Mouse (Mus musculus) urinary bladder, postnatal 14 days (tissue): Measurements from ENCODE around the gene Hbq1b.

ENCODE experiments used
- DNase-seq: peaks from one replicate; pipeline ENCODE4 v3.0.0; 2021; ENCODE audit warnings: low spot score

Gene Hbq1b

GRCm38 (mm10) chr11:32300279-32301267 lies 13.8 kb downstream of the Hbq1b start:
- DNase-seq: no peak

DNA sequence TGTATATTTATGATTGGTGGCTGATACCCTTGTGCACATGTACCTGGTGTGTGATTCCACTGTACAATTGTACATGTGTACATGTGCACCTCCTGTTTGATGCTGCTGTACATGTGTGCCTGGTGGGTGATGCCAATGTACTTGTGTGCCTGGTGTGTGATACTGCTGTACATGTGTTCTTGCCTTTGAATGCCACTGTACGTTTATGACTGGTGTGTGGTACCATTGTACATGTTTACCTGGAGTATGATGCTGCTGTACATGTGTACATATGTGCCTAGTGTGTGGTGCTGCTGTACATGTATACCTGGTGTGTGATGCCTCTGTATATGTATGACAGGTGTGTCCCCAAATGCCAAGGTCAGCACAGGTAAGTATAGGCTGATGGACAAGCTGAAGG lies 14.7 kb downstream of the Hbq1b start:
- no peak for DNase-seq

- peak; percentile 17 for DNase-seq
Observed at GRCm38 (mm10) chr11:32302824-32303419, 16.2 kb downstream of the Hbq1b start.

DNA sequence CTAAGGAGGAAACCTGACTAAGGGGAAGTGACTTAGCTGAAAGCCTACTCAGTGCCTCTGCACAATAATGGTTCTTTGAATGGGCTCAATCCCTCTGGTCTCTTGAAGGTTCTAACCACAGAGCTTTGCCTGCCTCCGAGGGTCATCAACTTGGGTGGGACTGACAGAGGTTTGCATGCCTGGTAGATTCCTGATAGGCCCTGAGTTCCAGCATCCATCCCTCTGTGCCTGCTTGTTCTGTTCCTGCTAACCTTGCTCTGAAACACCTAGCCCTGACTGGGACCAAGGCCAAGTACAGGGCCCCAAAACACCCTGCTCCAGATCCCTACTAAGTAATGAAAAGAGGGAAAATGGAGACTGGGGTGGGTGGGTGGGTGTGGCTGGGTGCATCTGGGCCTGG lies 16.7 kb downstream of the Hbq1b start:
- no peak for DNase-seq

GRCm38 (mm10) chr11:32307006-32307405 lies 20.2 kb downstream of the Hbq1b start:
- DNase-seq: no peak

DNA sequence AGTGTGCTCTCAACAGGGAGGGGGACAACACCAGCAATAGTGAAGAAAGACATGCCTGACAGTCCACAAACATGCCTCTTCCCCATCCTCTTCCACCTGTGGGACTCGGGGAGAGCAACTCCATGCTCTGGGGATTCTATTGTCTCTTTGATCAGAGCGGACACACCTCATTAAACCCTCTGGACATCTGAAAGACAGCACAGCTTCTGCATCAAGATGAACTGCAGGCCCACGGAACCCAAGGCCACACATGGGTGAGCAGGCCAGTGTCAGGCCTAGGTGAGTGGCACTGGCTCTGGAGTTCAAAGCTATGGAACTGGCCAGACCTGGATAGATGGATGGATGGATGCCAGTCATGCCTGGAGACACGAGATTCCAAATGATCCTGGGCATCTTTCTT lies 22.7 kb downstream of the Hbq1b start:
- no peak for DNase-seq

DNA sequence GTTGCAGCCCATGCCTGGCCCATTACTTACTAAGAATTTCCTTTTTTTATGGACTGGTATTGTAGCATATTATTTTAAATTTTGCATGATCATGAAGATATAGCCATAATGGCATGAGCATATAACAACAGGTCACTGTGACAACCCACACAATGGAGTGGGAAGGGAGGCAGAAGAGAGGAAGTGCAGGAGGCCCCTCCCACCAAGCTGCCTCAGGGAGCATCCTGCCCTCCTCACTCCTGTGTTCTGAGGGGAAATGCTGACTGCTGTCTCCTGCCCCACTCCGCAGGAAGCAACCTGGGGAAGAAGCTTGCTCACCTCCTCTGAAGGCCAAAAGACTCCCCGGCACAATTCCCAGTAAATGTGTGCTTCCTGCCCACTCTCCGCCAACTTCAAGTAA lies 23.2 kb downstream of the Hbq1b start:
- no peak for DNase-seq

- no peak for DNase-seq
Observed at GRCm38 (mm10) chr11:32316009-32316408, 29.2 kb downstream of the Hbq1b start.

GRCm38 (mm10) chr11:32320507-32321195 lies 33.9 kb downstream of the Hbq1b start:
- no peak for DNase-seq

- peak; percentile 66 for DNase-seq
Observed at GRCm38 (mm10) chr11:32321196-32321565, 34.4 kb downstream of the Hbq1b start.

DNA sequence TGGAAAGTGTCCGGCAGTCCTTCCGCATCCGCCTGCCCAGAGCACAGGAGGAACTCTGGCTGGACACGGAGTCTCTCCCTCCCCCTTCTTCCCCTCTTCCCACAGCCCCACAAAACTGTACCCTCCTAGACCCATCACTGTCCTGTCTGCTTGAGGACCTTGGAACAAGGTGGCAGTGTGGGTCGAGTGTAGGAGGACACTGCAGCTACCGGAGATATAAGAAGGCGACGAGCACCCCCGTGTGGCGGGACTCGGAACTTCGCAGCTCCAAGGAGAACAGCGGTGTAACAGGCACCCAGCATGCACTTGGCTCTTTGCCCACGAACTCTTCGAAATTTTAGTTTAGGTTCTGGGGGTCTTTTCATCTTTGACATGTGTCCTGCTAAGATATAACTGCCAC lies 37.8 kb downstream of the Hbq1b start:
- DNase-seq: peak; percentile 88

- DNase-seq: no peak
Observed at GRCm38 (mm10) chr11:32331075-32331474, 44.3 kb downstream of the Hbq1b start.

- DNase-seq: no peak
Observed at GRCm38 (mm10) chr11:32331861-32332260, 45.1 kb downstream of the Hbq1b start.

GRCm38 (mm10) chr11:32333235-32333634 lies 46.5 kb downstream of the Hbq1b start:
- DNase-seq: no peak

DNA sequence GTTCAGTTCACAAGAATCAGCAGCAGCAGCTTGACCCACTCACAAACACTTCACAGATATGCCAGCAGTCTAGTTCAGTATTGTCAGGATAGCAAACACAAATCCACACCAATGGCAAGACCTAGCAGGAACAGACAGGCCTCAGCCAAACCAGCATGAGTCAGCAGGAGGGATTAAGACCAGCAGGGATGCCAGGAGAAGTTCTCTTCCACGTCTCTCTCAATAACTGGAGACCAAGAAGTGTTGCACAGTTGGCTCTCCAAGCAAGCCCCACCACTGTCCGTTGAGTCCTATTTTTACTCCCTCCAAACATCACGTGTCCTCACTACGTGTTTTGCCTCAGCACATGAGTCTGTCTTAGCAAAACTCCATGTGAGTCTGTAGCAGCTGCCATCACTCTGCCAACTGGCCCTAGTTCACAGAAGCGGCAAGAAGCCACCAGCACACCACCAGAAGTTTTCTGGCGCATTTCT lies 49.7 kb downstream of the Hbq1b start:
- peak; percentile 64 for DNase-seq
